Mouse (Mus musculus): ENCODE data around the gene Nphp3. TPM values are rescaled to one million over a fixed set of nuclear protein-coding genes. Genes with fewer than 3 reads are reported as not detected.

The Nphp3 gene
- polyA plus RNA-seq, 1 experiment from 2014 or later, result 4.6 TPM

GRCm38 (mm10) chr9:104070863-104071604 lies 68.7 kb downstream of the Nphp3 start:
- no peak overlapping the region for H3K9ac ChIP-seq
- H3K27me3 ChIP-seq (replicated peaks), result no peaks in the 10 kb centered on the region
- H3K4me1 ChIP-seq, result no peaks in the 10 kb centered on the region
- no peak overlapping the region for H3K4me2 ChIP-seq
- H3K27ac ChIP-seq, result no peak overlapping the region
- H3K36me3 ChIP-seq, result no peaks in the 10 kb centered on the region
- H3K9me3 ChIP-seq, result no peaks in the 10 kb centered on the region
- H3K4me3 ChIP-seq (replicated peaks), result no peak overlapping the region
- WGBS, result 70% methylated on average over 8 of the region's 8 CpGs
- no peak for ATAC-seq (ENCODE audit: insufficient read depth, low FRiP score, low read depth)

GRCm38 (mm10) chr9:104075808-104076207 lies 73.5 kb downstream of the Nphp3 start:
- Histone ChIP-seq H3K9ac (no peak overlapping the region), H3K4me1 (no peaks in the 10 kb centered on the region), H3K4me2 (no peak overlapping the region), H3K9me3 (no peaks in the 10 kb centered on the region), H3K36me3 (no peaks in the 10 kb centered on the region), H3K4me3 (replicated peaks) (no peak overlapping the region), H3K27me3 (replicated peaks) (no peaks in the 10 kb centered on the region), H3K27ac (no peak overlapping the region)
- no peak for ATAC-seq (ENCODE audit: insufficient read depth, low FRiP score, low read depth)
- 62% methylated on average over 2 of the region's 2 CpGs for WGBS

DNA sequence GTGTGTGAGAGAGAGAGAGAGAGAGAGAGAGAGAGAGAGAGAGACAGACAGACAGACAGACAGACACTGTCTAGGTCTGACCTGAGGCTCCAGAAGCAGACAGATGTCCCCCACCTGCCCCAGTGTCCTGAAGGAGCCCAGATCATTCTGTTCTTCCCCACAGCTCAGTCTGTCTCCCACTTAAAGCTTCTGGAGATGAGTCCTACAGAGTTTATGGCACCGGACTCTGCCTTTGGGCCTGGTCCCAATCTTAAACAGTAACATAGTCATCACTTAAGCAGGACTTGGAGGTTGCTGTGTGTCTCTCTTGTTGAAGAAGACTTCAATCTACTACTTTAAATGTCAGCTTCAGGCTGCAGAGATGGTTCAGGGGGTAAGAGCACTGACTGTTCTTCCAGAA lies 76.4 kb downstream of the Nphp3 start:
- 91% methylated on average over 1 of the region's 1 CpGs for WGBS
- H3K4me2 ChIP-seq, result no peak overlapping the region
- no peaks in the 10 kb centered on the region for H3K4me1 ChIP-seq
- H3K27ac ChIP-seq, result no peak overlapping the region
- no peaks in the 10 kb centered on the region for H3K9me3 ChIP-seq
- no peaks in the 10 kb centered on the region for H3K27me3 ChIP-seq (replicated peaks)
- H3K36me3 ChIP-seq, result no peaks in the 10 kb centered on the region
- no peak for ATAC-seq (ENCODE audit: insufficient read depth, low FRiP score, low read depth)
- H3K9ac ChIP-seq, result no peak overlapping the region
- H3K4me3 ChIP-seq (replicated peaks), result no peak overlapping the region

DNA sequence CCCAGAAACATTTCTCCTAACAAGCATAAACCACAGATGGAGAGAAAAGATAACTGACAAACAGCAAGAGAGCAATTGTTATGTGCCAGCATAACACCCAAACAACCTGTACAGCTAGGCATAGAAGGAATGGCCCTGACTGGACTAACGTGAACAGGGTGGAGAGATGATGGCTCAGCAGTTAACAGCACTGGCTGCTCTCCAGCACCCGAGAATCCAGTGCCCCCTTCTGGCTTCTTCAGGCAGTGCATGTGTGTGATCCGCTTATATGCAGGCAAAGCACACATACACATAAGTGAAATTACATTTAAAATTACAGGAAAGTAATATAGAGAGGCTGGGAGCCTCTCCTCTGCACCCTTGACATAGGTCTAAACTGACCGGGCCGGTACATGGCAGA lies 77.0 kb downstream of the Nphp3 start:
- no peak overlapping the region for H3K27ac ChIP-seq
- 49% methylated on average over 5 of the region's 5 CpGs for WGBS
- no peak overlapping the region for H3K9ac ChIP-seq
- no peaks in the 10 kb centered on the region for H3K4me1 ChIP-seq
- no peaks in the 10 kb centered on the region for H3K9me3 ChIP-seq
- H3K36me3 ChIP-seq, result no peaks in the 10 kb centered on the region
- no peak overlapping the region for H3K4me3 ChIP-seq (replicated peaks)
- no peak for ATAC-seq (ENCODE audit: insufficient read depth, low FRiP score, low read depth)
- no peaks in the 10 kb centered on the region for H3K27me3 ChIP-seq (replicated peaks)
- no peak overlapping the region for H3K4me2 ChIP-seq

GRCm38 (mm10) chr9:104080038-104080437 lies 77.7 kb downstream of the Nphp3 start:
- Histone ChIP-seq H3K27me3 (replicated peaks) (no peaks in the 10 kb centered on the region), H3K9ac (no peak overlapping the region), H3K4me1 (no peaks in the 10 kb centered on the region), H3K4me2 (no peak overlapping the region), H3K9me3 (no peaks in the 10 kb centered on the region), H3K36me3 (no peaks in the 10 kb centered on the region), H3K27ac (no peak overlapping the region), H3K4me3 (replicated peaks) (no peak overlapping the region)
- WGBS, result 76% methylated on average over 3 of the region's 3 CpGs
- no peak for ATAC-seq (ENCODE audit: insufficient read depth, low FRiP score, low read depth)

DNA sequence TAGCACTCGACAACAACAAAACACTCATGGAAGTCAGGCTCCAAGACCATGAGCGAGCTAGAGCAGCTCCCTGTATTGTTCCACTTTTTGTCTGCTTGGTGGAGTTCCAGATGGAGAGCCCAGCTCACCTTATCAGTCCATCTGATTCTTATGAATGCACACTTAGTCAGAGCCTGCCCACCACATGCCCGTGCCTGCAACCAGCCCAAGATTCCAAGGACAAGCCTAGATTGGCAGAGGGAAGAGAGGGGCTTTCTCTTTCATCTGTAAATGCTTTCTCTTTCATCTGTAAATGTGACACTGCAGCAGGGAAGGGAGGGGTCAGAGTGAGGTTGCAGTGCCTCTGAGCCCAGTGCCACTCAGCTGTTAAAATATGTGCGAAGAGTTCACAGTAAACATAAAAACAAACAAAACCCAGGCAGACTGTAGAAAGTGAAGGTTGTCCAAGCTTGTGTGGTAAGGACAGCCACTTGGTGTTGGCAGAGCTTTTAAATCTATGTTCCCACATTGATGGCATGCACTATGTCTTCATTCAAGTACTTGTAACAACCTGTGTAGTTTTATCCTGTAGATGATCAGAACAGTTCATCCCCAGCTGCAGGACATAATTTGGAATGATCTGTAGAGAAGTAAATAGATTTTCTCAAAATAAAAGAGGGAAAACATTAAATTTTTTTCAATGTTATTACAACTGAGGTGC lies 83.5 kb downstream of the Nphp3 start:
- H3K4me2 ChIP-seq, result no peak overlapping the region
- no peak overlapping the region for H3K9ac ChIP-seq
- no peak overlapping the region; the same call in 1 of the 2 replicates for H3K27ac ChIP-seq
- no peak overlapping the region for H3K4me3 ChIP-seq (replicated peaks)
- ATAC-seq (ENCODE audit: insufficient read depth, low FRiP score, low read depth), result no peak
- no peaks in the 10 kb centered on the region for H3K27me3 ChIP-seq (replicated peaks)
- 56% methylated on average over 4 of the region's 4 CpGs for WGBS
- no peaks in the 10 kb centered on the region for H3K9me3 ChIP-seq
- no peaks in the 10 kb centered on the region for H3K4me1 ChIP-seq
- no peaks in the 10 kb centered on the region for H3K36me3 ChIP-seq

- H3K27me3 ChIP-seq (replicated peaks), result no peaks in the 10 kb centered on the region
- H3K9me3 ChIP-seq, result no peaks in the 10 kb centered on the region
- no peak for ATAC-seq (ENCODE audit: insufficient read depth, low FRiP score, low read depth)
- H3K4me2 ChIP-seq, result no peak overlapping the region
- no peak overlapping the region for H3K9ac ChIP-seq
- no peak overlapping the region for H3K4me3 ChIP-seq (replicated peaks)
- no peaks in the 10 kb centered on the region for H3K36me3 ChIP-seq
- 68% methylated on average over 8 of the region's 8 CpGs for WGBS
- no peaks in the 10 kb centered on the region for H3K4me1 ChIP-seq
- no peak overlapping the region for H3K27ac ChIP-seq
These were observed 86.2 kb downstream of the Nphp3 start for GRCm38 (mm10) chr9:104088555-104088954.

GRCm38 (mm10) chr9:104092945-104093344 lies 90.6 kb downstream of the Nphp3 start:
- WGBS, result 93% methylated on average over 5 of the region's 5 CpGs
- H3K36me3 ChIP-seq, result no peaks in the 10 kb centered on the region
- no peak for ATAC-seq (ENCODE audit: insufficient read depth, low FRiP score, low read depth)
- H3K27me3 ChIP-seq (replicated peaks), result no peaks in the 10 kb centered on the region
- no peak overlapping the region for H3K9ac ChIP-seq
- H3K4me2 ChIP-seq, result no peak overlapping the region
- H3K9me3 ChIP-seq, result no peaks in the 10 kb centered on the region
- H3K4me3 ChIP-seq (replicated peaks), result no peak overlapping the region
- no peak overlapping the region for H3K27ac ChIP-seq
- no peaks in the 10 kb centered on the region for H3K4me1 ChIP-seq

Other genes with a start within 250 kb of the Nphp3 start
- 12.6 and 12.9 TPM in 2 replicates for gene Tmem108, start 240.7 kb upstream of the Nphp3 start, polyA plus RNA-seq (2015; fragmentation: Nextera tagmentation; extraction: Ambion mirVana)
- gene Gm28305, start 38.1 kb downstream of the Nphp3 start, polyA plus RNA-seq (2015; fragmentation: Nextera tagmentation; extraction: Ambion mirVana), result not detected in 2 replicates
- 56.5 and 57.9 TPM in 2 replicates for gene Uba5, start 60.6 kb downstream of the Nphp3 start, polyA plus RNA-seq (2015; fragmentation: Nextera tagmentation; extraction: Ambion mirVana)
- gene Acad11, start 60.8 kb downstream of the Nphp3 start, polyA plus RNA-seq (2015; fragmentation: Nextera tagmentation; extraction: Ambion mirVana), result 13.1 and 14.7 TPM in 2 replicates
- 2.1 and 3.4 TPM in 2 replicates for gene Ackr4, start 124.4 kb downstream of the Nphp3 start, polyA plus RNA-seq (2015; fragmentation: Nextera tagmentation; extraction: Ambion mirVana)

Measured in stomach, embryonic 15.5 days (tissue).